Mouse (Mus musculus) forebrain, embryonic 11.5 days (tissue): ENCODE data around the gene Sipa1l3. TPM values are rescaled to one million over a fixed set of nuclear protein-coding genes. Genes with fewer than 3 reads are reported as not detected.

Experiments
- ATAC-seq: fragments of 200-750 bp; cut with Nextera tagmentation; replicated peaks from 2 replicates; pipeline ENCODE4 v1.8.0; 2017; ENCODE audit warnings: moderate TSS enrichment; ENCODE audit not compliant: low FRiP score
- DNase-seq: peaks from one replicate; pipeline ENCODE4 v3.0.0-alpha.2; 2017; ENCODE audit warnings: low spot score
- H3K27ac ChIP-seq: fragments of 300-500 bp; sonication (generic); 2 replicates; pipeline ENCODE4 v1.5.1; 2014; ENCODE audit warnings: low read depth, low read length
- H3K27me3 ChIP-seq: fragments of 300-500 bp; sonication (generic); 2 replicates; pipeline ENCODE4 v1.6.1; 2014; ENCODE audit warnings: mild to moderate bottlenecking, low read length, mixed read lengths; ENCODE audit not compliant: control insufficient read depth, insufficient read depth
- H3K36me3 ChIP-seq: fragments of 300-500 bp; sonication (generic); 2 replicates; pipeline ENCODE4 v1.6.1; 2014; ENCODE audit warnings: mild to moderate bottlenecking, low read length, moderate library complexity, mixed read lengths; ENCODE audit not compliant: control insufficient read depth, insufficient read depth
- H3K4me1 ChIP-seq: fragments of 300-500 bp; sonication (generic); replicated peaks from 2 replicates; pipeline ENCODE4 v1.6.1; 2014; ENCODE audit warnings: low read length, mixed read lengths; ENCODE audit not compliant: control insufficient read depth, insufficient read depth
- H3K4me2 ChIP-seq: fragments of 300-500 bp; sonication (generic); 2 replicates; pipeline ENCODE4 v1.6.1; 2014; ENCODE audit warnings: low read depth, mild to moderate bottlenecking, low read length, moderate library complexity, mixed read lengths; ENCODE audit not compliant: severe bottlenecking
- H3K4me3 ChIP-seq: fragments of 300-500 bp; sonication (generic); 2 replicates; pipeline ENCODE4 v1.5.1; 2014; ENCODE audit warnings: low read depth, low read length
- H3K9ac ChIP-seq: fragments of 300-500 bp; sonication (generic); 2 replicates; pipeline ENCODE4 v1.6.1; 2014; ENCODE audit warnings: low read length
- H3K9me3 ChIP-seq: fragments of 300-500 bp; sonication (generic); 2 replicates; pipeline ENCODE4 v1.6.1; 2016; ENCODE audit warnings: low read length, mixed read lengths; ENCODE audit not compliant: control insufficient read depth
- WGBS: fragments of 180-500 bp; shearing (Covaris S2); extraction: QIAGEN DNeasy Blood & Tissue Kit; methylation state at CpG from one replicate; pipeline ENCODE4 v1.1.7; 2014; 5-methylcytosine and 5-hydroxymethylcytosine counted together
- polyA plus RNA-seq: library from polyadenylated mRNA; unstranded; fragments of >200 nt; fragmentation: Nextera tagmentation; extraction: Ambion mirVana; gene quantifications from 2 replicates; pipeline ENCODE4 v1.2.1, GENCODE M21; 2014

Sipa1l3 gene
- polyA plus RNA-seq, 1 experiment from 2014 or later, result 15.9 TPM

DNA sequence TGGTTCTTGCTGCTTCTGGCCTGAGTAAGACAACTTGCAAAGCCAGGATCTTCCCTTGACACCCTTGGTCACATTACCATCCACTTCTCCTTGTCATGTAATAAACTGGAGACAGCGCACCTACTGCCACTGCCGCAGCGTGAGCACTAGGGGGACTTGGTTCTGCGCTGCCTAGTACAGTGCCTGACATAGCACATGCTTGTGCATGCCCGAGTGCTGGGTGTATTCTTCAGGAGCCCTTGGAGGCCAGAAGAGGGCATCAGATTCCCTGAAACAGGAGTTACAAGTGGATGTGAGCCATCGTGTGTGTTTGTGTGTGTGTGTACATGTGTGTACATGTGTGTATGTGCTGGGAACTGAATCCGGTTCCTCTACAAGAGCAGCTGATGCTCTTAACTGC lies 231.0 kb downstream of the Sipa1l3 start:
- Histone ChIP-seq H3K4me3 (no peak overlapping the region), H3K9me3 (no peaks in the 10 kb centered on the region), H3K27ac (no peak overlapping the region), H3K4me1 (peaks cover 12% of the 10 kb centered on the region), H3K4me2 (no peak overlapping the region), H3K36me3 (no peaks in the 10 kb centered on the region), H3K27me3 (peaks cover 12% of the 10 kb centered on the region), H3K9ac (no peak overlapping the region)
- ATAC-seq (no peak), DNase-seq (no peak)
- 88% methylated on average over 7 of the region's 7 CpGs for WGBS

DNA sequence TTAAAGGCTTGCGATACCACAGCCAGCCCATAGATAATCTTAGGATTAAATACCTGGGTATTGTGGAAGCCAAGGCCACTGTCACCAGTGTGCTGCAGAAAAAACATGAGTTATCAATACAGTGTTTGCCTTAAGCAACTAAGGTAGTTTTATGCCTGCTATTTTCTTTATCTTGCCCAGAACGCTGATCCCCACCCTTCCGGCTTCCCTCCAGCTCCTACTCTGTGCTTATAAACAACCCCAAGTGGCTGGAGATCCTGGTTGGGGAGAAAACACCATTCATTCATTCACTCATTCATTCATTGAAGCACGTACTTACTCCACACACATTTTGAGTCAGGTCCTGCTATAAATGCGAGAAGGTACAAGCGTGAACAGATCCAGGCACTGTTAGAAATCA lies 233.9 kb downstream of the Sipa1l3 start:
- H3K4me3 ChIP-seq, result no peak overlapping the region
- no peak overlapping the region for H3K9ac ChIP-seq
- 96% methylated on average over 6 of the region's 6 CpGs for WGBS
- H3K9me3 ChIP-seq, result no peaks in the 10 kb centered on the region
- peaks cover 10% of the 10 kb centered on the region for H3K4me1 ChIP-seq
- ATAC-seq (no peak), DNase-seq (no peak)
- H3K27me3 ChIP-seq, result peaks cover 26% of the 10 kb centered on the region
- H3K27ac ChIP-seq, result no peak overlapping the region
- no peaks in the 10 kb centered on the region for H3K36me3 ChIP-seq
- H3K4me2 ChIP-seq, result no peak overlapping the region

DNA sequence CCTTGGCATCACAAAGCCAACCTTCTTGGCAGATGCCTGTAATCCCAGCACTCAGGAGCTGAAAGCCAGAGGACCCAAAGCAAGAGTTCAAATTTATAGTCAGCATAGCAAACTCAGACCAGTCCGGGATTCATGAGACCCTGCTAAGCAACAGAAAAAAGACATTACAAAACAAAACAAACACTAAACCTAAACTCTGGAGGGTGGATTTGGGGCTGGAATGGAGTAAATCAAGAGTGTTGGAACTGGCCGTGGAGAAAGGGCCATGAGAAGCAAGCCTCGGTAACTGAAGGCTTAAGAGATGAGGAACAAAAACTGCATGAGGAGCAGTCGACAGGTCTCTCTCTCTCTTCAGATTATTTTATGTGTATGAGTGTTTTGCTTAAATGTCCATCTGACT lies 234.6 kb downstream of the Sipa1l3 start:
- Histone ChIP-seq H3K36me3 (no peaks in the 10 kb centered on the region), H3K9ac (no peak overlapping the region), H3K4me3 (no peak overlapping the region), H3K27me3 (peaks cover 22% of the 10 kb centered on the region), H3K4me2 (no peak overlapping the region), H3K9me3 (no peaks in the 10 kb centered on the region), H3K27ac (no peak overlapping the region), H3K4me1 (peaks cover 7% of the 10 kb centered on the region)
- DNase-seq, result no peak
- ATAC-seq, result no peak
- 88% methylated on average over 4 of the region's 4 CpGs for WGBS

DNA sequence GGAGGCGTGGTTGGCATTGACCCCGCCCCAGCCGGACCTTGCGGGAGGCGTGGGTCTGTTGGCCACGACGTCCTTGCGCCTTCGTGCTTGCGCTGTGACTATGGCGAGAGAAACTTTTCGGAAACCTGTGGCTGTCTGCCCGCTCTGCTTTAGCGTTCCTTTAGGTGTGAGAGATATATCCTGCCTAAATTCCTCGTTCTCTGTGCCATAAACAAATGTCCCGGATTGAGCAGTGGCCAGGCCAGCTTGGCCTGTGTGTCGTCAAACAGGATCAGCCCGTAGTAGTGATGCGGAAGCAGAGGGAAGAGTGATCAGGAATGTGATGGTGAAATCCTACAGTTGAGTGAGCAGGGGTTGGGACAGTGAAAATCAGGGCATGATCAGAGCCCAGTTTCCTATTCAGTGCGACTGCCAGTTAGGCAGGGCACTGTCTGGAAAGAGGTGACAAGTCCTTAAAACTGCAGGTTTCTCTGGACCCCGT lies 236.3 kb downstream of the Sipa1l3 start:
- Histone ChIP-seq H3K4me1 (peaks cover 7% of the 10 kb centered on the region), H3K27me3 (peaks cover 20% of the 10 kb centered on the region), H3K9me3 (no peaks in the 10 kb centered on the region), H3K36me3 (no peaks in the 10 kb centered on the region), H3K27ac (no peak overlapping the region), H3K9ac (peak overlapping the region; percentile 62), H3K4me3 (peak overlapping the region; percentile 56), H3K4me2 (peak overlapping the region; percentile 98)
- 0 out of 2 replicates have a peak, but pooled peaks have one; percentile 2 for ATAC-seq
- no peak for DNase-seq
- WGBS, result 8% methylated on average over 21 of the region's 21 CpGs

DNA sequence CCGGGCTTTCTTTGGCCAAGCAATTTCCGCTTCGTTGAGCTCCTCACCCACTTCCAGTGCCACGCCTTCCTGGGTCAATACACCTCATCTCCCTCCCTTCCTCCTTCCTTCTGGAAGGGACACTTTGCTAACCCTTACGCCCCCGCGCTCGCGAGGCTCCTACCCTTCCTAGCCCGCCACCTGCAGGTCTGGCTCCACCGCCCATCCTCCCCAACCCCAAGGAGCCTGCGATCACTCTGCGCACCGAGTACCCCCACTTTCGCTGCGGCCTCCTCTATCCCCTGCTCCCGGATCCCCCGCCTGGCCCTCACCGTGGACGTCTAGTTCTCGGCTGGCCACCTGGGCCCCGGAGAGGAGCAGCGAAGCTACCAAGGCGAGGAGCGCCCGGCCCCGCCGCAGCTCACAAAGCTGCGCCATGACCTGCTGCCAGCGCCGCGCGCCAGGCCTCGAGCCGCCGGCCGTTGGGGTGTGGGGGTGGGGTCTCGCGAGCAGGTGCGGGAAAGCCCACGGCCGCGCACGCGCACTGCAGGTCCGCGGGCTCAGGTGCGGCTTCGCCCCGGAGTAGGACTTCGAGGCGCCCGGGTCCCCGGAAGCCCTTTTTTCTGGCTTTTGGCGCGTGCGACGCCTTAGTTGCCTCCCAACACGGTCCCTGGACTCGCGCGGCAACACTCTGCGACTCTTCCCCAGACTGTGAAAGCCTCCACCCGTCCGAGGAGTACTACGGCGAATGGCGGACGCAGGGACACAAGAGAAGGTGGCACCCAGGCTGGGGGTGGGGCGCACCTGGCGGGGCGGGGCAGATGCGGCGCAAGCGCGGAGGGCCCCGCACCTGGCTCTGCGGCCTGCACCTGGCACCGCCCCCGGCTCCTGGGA lies 237.0 kb downstream of the Sipa1l3 start, which contains the start of gene Spint2:
TSS of gene Spint2 (minus strand) at position 712 of the 873 bp plus-strand sequence.
- peaks cover 20% of the 10 kb centered on the region for H3K27me3 ChIP-seq
- H3K9me3 ChIP-seq, result no peaks in the 10 kb centered on the region
- H3K4me2 ChIP-seq, result peak within 1 kb of the TSS; percentile 98
- peak within 1 kb of the TSS; percentile 62 for H3K9ac ChIP-seq
- H3K27ac ChIP-seq, result no peak within 1 kb of the TSS
- H3K4me3 ChIP-seq, result peak within 1 kb of the TSS; percentile 56
- ATAC-seq (peak; percentile 71), DNase-seq (peak; percentile 81)
- under 1% methylated on average over 69 of the region's 80 CpGs for WGBS
- H3K4me1 ChIP-seq, result peaks cover 7% of the 10 kb centered on the region
- no peaks in the 10 kb centered on the region for H3K36me3 ChIP-seq

DNA sequence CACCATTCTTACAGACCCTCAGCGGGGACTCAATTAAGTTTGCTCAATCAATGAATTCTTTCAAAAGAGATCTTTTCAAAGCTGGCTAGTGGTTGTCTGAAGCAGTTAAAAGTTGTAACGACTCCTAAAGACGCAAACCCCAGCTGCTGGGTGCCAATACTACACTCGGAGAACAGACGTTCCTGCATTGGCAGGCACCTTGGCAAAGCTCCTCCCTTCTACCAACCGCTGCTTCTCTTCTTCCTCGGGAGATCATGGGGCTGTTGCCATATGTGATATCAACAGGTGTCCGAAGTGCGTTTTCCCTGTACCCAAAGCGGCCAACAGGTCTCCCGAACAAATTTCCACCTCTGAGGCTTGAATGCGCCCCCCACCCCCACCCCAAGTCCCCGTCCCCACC lies 237.6 kb downstream of the Sipa1l3 start:
- no peak overlapping the region for H3K27ac ChIP-seq
- ATAC-seq (no peak), DNase-seq (no peak)
- WGBS, result 8% methylated on average over 13 of the region's 13 CpGs
- peaks cover 20% of the 10 kb centered on the region for H3K27me3 ChIP-seq
- H3K9ac ChIP-seq, result no peak overlapping the region; the same call in 1 of the 2 replicates
- H3K4me3 ChIP-seq, result peak overlapping the region; percentile 56
- H3K9me3 ChIP-seq, result no peaks in the 10 kb centered on the region
- H3K4me1 ChIP-seq, result peaks cover 7% of the 10 kb centered on the region
- H3K36me3 ChIP-seq, result no peaks in the 10 kb centered on the region
- peak overlapping the region; percentile 98 for H3K4me2 ChIP-seq

DNA sequence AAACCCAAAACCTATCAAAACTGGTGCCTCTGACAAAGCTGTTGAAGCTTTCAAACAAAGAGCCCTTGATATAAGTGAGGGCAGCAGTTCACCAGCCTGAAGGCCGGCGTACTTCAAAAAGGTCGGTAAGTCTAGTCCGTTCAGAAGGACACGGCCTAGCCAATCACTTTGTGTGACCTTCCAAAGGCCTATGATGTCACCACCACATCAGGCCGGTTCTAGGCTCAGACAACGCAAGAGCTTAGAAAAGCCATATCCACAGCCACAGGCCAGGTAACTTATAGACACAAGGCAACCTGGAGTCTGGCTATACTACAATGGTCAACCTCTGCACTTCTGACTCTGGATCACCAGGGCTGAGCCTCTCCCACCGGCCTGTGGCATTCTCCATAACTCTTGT lies 238.5 kb downstream of the Sipa1l3 start:
- WGBS, result 90% methylated on average over 8 of the region's 8 CpGs

DNA sequence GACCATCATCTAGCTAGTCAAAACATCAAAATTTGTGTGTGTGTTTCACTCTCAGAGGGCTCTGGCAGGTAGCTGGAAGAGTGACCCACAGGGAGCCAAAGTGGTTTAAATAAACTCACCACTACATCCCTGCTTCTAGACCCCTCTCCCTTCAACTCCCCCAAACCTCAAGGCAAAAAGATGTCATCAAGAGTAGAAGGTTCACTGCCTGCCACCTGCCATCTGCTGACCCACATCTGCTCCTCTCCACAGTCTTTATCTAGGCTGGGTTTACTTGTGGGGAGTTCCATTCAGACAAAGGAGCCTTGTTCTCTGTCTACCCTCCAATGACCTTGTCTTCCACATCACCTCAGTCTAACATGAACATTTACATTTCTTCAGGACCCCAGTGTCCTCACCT lies 239.2 kb downstream of the Sipa1l3 start:
- DNase-seq (no peak), ATAC-seq (no peak)
- Histone ChIP-seq H3K9me3 (no peaks in the 10 kb centered on the region), H3K4me3 (no peak overlapping the region), H3K9ac (no peak overlapping the region), H3K4me2 (no peak overlapping the region), H3K27me3 (peaks cover 20% of the 10 kb centered on the region), H3K4me1 (peaks cover 7% of the 10 kb centered on the region), H3K27ac (no peak overlapping the region), H3K36me3 (no peaks in the 10 kb centered on the region)

More for the DNA sequence above, 238.5 kb downstream of the Sipa1l3 start:
- DNase-seq (no peak), ATAC-seq (no peak)
- no peaks in the 10 kb centered on the region for H3K36me3 ChIP-seq
- H3K4me2 ChIP-seq, result no peak overlapping the region
- H3K4me3 ChIP-seq, result no peak overlapping the region
- H3K4me1 ChIP-seq, result peaks cover 7% of the 10 kb centered on the region
- no peak overlapping the region for H3K27ac ChIP-seq
- H3K27me3 ChIP-seq, result peaks cover 20% of the 10 kb centered on the region
- H3K9me3 ChIP-seq, result no peaks in the 10 kb centered on the region
- H3K9ac ChIP-seq, result no peak overlapping the region
